Mouse (Mus musculus) natural killer cell, adult 2 months (primary cell): Measurements from ENCODE around the gene Spock1.

Experiments used
- DNase-seq, 2 experiments: peaks; one replicate each; pipeline ENCODE4 v3.0.0; 2022; ENCODE audit warnings: low spot score in 2 of 2

Gene Spock1

GRCm38 (mm10) chr13:57806816-57807215 is 101.3 kb downstream of the Spock1 start:
- no peak for DNase-seq

GRCm38 (mm10) chr13:57806301-57806700 is 101.8 kb downstream of the Spock1 start:
- no peak for DNase-seq

- no peak for DNase-seq
Observed at GRCm38 (mm10) chr13:57798633-57799032, 109.5 kb downstream of the Spock1 start.

- no peak for DNase-seq
Observed at GRCm38 (mm10) chr13:57796951-57797692, 111.0 kb downstream of the Spock1 start.

- no peak for DNase-seq
Observed at GRCm38 (mm10) chr13:57793643-57794240, 114.4 kb downstream of the Spock1 start.

GRCm38 (mm10) chr13:57789796-57790195 is 118.3 kb downstream of the Spock1 start:
- DNase-seq, result no peak

- DNase-seq, result no peak
Observed at GRCm38 (mm10) chr13:57788299-57788698, 119.8 kb downstream of the Spock1 start.

GRCm38 (mm10) chr13:57786278-57786677 is 121.9 kb downstream of the Spock1 start:
- no peak for DNase-seq

- no peak for DNase-seq
Observed at GRCm38 (mm10) chr13:57782975-57783374, 125.2 kb downstream of the Spock1 start.

GRCm38 (mm10) chr13:57782107-57782561 is 126.0 kb downstream of the Spock1 start:
- no peak for DNase-seq

- no peak for DNase-seq
Observed at GRCm38 (mm10) chr13:57779146-57779545, 129.0 kb downstream of the Spock1 start.

GRCm38 (mm10) chr13:57778524-57778923 is 129.6 kb downstream of the Spock1 start:
- DNase-seq, result no peak

GRCm38 (mm10) chr13:57771998-57772397 is 136.1 kb downstream of the Spock1 start:
- DNase-seq, result no peak

- DNase-seq, result no peak
Observed at GRCm38 (mm10) chr13:57766721-57767120, 141.4 kb downstream of the Spock1 start.

- no peak for DNase-seq
Observed at GRCm38 (mm10) chr13:57761122-57761521, 147.0 kb downstream of the Spock1 start.

- no peak for DNase-seq
Observed at GRCm38 (mm10) chr13:57760618-57761017, 147.5 kb downstream of the Spock1 start.

- DNase-seq, result no peak
Observed at GRCm38 (mm10) chr13:57756316-57756715, 151.8 kb downstream of the Spock1 start.

- DNase-seq, result no peak
Observed at GRCm38 (mm10) chr13:57750831-57751230, 157.3 kb downstream of the Spock1 start.

GRCm38 (mm10) chr13:57744667-57745066 is 163.5 kb downstream of the Spock1 start:
- no peak for DNase-seq

GRCm38 (mm10) chr13:57741186-57741585 is 166.9 kb downstream of the Spock1 start:
- no peak for DNase-seq

GRCm38 (mm10) chr13:57740473-57740872 is 167.7 kb downstream of the Spock1 start:
- DNase-seq, result no peak

GRCm38 (mm10) chr13:57736060-57736459 is 172.1 kb downstream of the Spock1 start:
- DNase-seq, result no peak

- DNase-seq, result no peak
Observed at GRCm38 (mm10) chr13:57734549-57734948, 173.6 kb downstream of the Spock1 start.
